Mouse (Mus musculus) intestine, embryonic 16.5 days (tissue): ENCODE measurements around the gene Elf5. TPM values are rescaled to one million over a fixed set of nuclear protein-coding genes. Genes with fewer than 3 reads are reported as not detected.

Experiments
- ATAC-seq: fragments of 200-750 bp; cut with Nextera tagmentation; 2 replicates; pipeline ENCODE4 v1.8.0; 2017; ENCODE audit warnings: moderate TSS enrichment, moderate library complexity
- H3K27ac ChIP-seq: fragments of 300-500 bp; sonication (generic); 2 replicates; pipeline ENCODE4 v1.5.1; 2014; ENCODE audit warnings: mild to moderate bottlenecking, low read length
- H3K27me3 ChIP-seq: fragments of 300-500 bp; sonication (generic); replicated peaks from 2 replicates; pipeline ENCODE4 v1.6.1; 2014; ENCODE audit warnings: low read length, control low read depth, mixed read lengths; ENCODE audit not compliant: control insufficient read depth, insufficient read depth
- H3K36me3 ChIP-seq: fragments of 300-500 bp; sonication (generic); 2 replicates; pipeline ENCODE4 v1.6.1; 2014; ENCODE audit warnings: low read length, control low read depth; ENCODE audit not compliant: control insufficient read depth, insufficient read depth
- H3K4me1 ChIP-seq: fragments of 300-500 bp; sonication (generic); 2 replicates; pipeline ENCODE4 v1.6.1; 2014; ENCODE audit warnings: low read length, control low read depth, mixed read lengths; ENCODE audit not compliant: control insufficient read depth, insufficient read depth
- H3K4me2 ChIP-seq: fragments of 300-500 bp; sonication (generic); 2 replicates; pipeline ENCODE4 v1.6.1; 2014; ENCODE audit warnings: low read depth, low read length, control low read depth
- H3K4me3 ChIP-seq: fragments of 300-500 bp; sonication (generic); 2 replicates; pipeline ENCODE4 v1.5.1; 2014; ENCODE audit warnings: mild to moderate bottlenecking, low read length
- H3K9ac ChIP-seq: fragments of 300-500 bp; sonication (generic); 2 replicates; pipeline ENCODE4 v1.6.1; 2014; ENCODE audit warnings: low read depth, low read length
- H3K9me3 ChIP-seq: fragments of 300-500 bp; sonication (generic); 2 replicates; pipeline ENCODE4 v1.6.1; 2016; ENCODE audit warnings: low read length, control low read depth; ENCODE audit not compliant: control insufficient read depth
- WGBS: fragments of 180-500 bp; shearing (Covaris S2); extraction: QIAGEN DNeasy Blood & Tissue Kit; methylation state at CpG from one replicate; pipeline ENCODE4 v1.1.7; 2014; 5-methylcytosine and 5-hydroxymethylcytosine counted together
- polyA plus RNA-seq: library from polyadenylated mRNA; unstranded; fragments of >200 nt; fragmentation: Nextera tagmentation; extraction: Ambion mirVana; gene quantifications from 2 replicates; pipeline ENCODE4 v1.2.1, GENCODE M21; 2015

Gene Elf5
- polyA plus RNA-seq, result 0.15 and 0.22 TPM in 2 replicates

DNA sequence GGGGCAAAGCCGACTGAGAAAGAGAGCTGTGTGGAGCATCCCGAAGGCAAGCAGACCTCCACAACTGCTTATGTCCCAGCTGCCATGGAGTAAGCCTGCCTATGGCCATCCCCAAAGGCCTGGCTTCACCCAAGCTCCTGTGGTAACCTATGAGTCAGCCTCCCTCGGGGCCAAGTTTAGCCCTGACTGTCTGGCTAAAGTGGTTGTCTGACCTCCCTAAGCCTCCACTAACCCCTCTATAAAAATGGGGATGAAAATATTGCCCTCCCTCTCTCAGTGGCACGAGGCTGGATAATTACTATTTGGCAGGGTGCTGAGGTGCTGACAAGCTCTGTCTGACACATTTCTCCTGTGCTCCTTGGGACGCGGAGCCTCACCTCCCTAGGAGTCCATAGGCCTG lies at the start of gene Elf5:
Elf5 (plus strand) TSS at position 341 of the 400 bp plus-strand sequence.
- 82% methylated on average over 6 of the region's 6 CpGs for WGBS
- no peak within 1 kb of the TSS for H3K4me3 ChIP-seq

DNA sequence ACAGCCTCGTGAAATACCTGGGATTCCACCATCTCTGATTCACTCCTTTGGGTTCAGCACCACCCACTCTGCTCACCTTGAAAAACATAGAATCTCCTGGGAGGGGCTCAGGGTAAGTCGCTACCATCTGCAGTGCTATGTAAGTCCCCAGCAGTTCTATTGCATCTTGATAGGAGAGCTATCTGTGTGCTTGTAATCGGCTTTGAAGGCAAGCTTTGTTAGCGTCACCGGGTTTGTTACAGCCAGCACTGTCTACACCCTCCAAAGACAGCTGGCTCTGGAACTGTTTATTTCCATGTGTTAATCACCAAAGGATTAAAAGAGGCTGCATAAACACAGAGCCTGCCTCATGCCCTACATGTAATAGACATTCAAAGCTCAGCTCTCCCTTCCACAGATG lies 38.9 kb upstream of the Elf5 start:
- Histone ChIP-seq H3K4me1 (no peaks in the 10 kb centered on the region), H3K9ac (no peak overlapping the region), H3K9me3 (no peaks in the 10 kb centered on the region), H3K27me3 (no peaks in the 10 kb centered on the region), H3K36me3 (no peaks in the 10 kb centered on the region), H3K27ac (no peak overlapping the region), H3K4me3 (no peak overlapping the region), H3K4me2 (no peak overlapping the region)
- 51% methylated on average over 5 of the region's 5 CpGs for WGBS
- no peak for ATAC-seq

More for the DNA sequence above, at the start of gene Elf5:
- Histone ChIP-seq H3K27ac (no peak within 1 kb of the TSS), H3K9ac (no peak within 1 kb of the TSS), H3K4me1 (0 out of 2 replicates have a peak, but pooled peaks cover 2% of the 10 kb centered on the region), H3K9me3 (no peaks in the 10 kb centered on the region), H3K27me3 (no peaks in the 10 kb centered on the region), H3K36me3 (no peaks in the 10 kb centered on the region), H3K4me2 (no peak within 1 kb of the TSS)
- no peak for ATAC-seq

DNA sequence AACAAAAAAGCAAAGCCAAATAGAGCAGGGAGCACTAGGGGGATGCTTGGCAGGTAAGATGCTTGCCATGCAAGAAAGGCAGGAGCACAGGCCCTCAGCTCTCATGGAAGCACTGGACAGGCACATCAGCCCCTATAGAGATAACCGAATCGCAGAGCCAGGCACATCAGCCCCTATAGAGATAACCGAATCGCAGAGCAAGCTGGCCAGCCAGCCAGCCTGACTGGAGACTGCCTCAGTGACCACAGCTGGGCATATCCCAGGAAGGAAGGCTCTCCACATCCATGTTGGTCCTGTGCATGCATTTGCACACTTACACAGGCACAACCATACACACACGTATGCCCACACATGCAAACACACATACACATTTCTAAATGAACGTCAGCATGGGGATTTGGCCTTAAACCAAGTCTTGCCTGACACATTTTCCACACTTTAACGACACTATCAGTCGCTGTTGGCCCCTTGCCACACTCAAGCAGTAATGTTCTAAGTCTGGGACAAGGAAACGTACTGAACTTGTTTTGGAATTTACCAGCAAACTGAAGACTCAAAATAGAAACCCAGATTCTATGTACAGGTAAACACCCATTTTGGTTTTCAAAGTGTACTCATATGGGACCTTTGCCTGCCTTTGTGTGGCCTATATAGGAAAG lies 31.9 kb upstream of the Elf5 start:
- Histone ChIP-seq H3K4me1 (no peaks in the 10 kb centered on the region), H3K4me2 (no peak overlapping the region), H3K27ac (no peak overlapping the region), H3K36me3 (no peaks in the 10 kb centered on the region), H3K4me3 (no peak overlapping the region), H3K9me3 (no peaks in the 10 kb centered on the region), H3K27me3 (no peaks in the 10 kb centered on the region), H3K9ac (no peak overlapping the region)
- no peak for ATAC-seq
- 72% methylated on average over 9 of the region's 9 CpGs for WGBS

- Histone ChIP-seq H3K27ac (no peak overlapping the region), H3K27me3 (no peaks in the 10 kb centered on the region), H3K9me3 (no peaks in the 10 kb centered on the region), H3K36me3 (no peaks in the 10 kb centered on the region), H3K4me2 (no peak overlapping the region), H3K4me1 (no peaks in the 10 kb centered on the region), H3K9ac (no peak overlapping the region), H3K4me3 (no peak overlapping the region)
- 62% methylated on average over 2 of the region's 2 CpGs for WGBS
- ATAC-seq, result no peak
These were observed 29.3 kb upstream of the Elf5 start for GRCm38 (mm10) chr2:103382174-103382573.

- Histone ChIP-seq H3K4me1 (no peaks in the 10 kb centered on the region), H3K36me3 (no peaks in the 10 kb centered on the region), H3K4me2 (no peak overlapping the region), H3K27me3 (no peaks in the 10 kb centered on the region), H3K4me3 (no peak overlapping the region), H3K9ac (no peak overlapping the region), H3K27ac (no peak overlapping the region), H3K9me3 (no peaks in the 10 kb centered on the region)
- no peak for ATAC-seq
- WGBS, result 79% methylated on average over 1 of the region's 1 CpGs
These were observed 23.6 kb upstream of the Elf5 start for GRCm38 (mm10) chr2:103387881-103388280.

GRCm38 (mm10) chr2:103388311-103388710 lies 23.2 kb upstream of the Elf5 start:
- H3K36me3 ChIP-seq, result no peaks in the 10 kb centered on the region
- ATAC-seq, result no peak
- no peak overlapping the region for H3K4me2 ChIP-seq
- no peak overlapping the region for H3K9ac ChIP-seq
- no peak overlapping the region for H3K27ac ChIP-seq
- H3K27me3 ChIP-seq, result no peaks in the 10 kb centered on the region
- no peaks in the 10 kb centered on the region for H3K9me3 ChIP-seq
- no peaks in the 10 kb centered on the region for H3K4me1 ChIP-seq
- WGBS, result 89% methylated on average over 1 of the region's 1 CpGs
- H3K4me3 ChIP-seq, result no peak overlapping the region

DNA sequence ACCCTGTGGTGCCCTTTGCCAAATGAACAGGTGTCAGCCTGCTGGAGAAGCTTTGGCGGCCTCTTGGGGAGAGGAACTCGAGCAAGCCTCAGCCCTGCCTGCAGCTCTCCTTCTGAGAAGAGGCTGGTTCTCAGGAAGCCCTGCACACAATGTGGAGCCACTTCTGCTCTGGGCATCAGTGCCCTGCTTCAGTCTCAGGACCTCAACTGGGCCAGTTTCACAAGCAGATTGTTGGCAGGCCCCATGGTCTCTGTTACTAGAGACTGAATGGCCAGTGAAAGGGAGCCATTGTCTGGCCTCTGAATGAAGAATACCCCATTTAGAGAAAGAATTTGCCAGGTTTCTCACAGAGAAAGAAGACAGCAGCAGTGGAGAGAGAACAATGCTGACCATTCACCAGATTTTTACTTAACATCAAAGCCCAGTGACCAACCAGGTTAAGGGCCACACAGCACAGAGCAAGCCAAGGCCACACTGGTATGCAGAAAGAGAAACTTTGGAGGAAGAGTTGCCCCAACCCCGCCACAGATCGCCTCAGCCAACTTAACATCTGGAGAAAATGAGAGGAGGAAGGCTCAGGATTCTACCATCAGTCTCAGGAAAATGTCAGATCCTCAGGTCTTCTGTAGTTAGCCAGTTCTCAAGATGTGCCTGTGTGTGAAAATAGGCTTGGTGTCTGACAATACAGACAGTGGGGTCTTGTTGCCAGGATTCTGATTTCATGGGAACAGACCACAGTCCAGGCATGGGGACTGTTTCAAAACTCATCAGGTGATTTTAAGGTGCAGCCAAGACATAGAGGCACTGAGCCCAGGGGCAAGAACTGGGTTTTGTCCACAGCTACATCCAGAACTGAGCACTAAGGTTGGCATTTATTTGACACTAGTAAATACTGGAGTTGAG lies 21.2 kb upstream of the Elf5 start:
- H3K4me2 ChIP-seq, result no peak overlapping the region
- H3K9me3 ChIP-seq, result no peaks in the 10 kb centered on the region
- H3K27ac ChIP-seq, result no peak overlapping the region
- no peaks in the 10 kb centered on the region for H3K36me3 ChIP-seq
- H3K4me3 ChIP-seq, result no peak overlapping the region
- H3K4me1 ChIP-seq, result no peaks in the 10 kb centered on the region
- no peaks in the 10 kb centered on the region for H3K27me3 ChIP-seq
- no peak; the same call in 1 of the 2 replicates for ATAC-seq
- 59% methylated on average over 4 of the region's 4 CpGs for WGBS
- no peak overlapping the region for H3K9ac ChIP-seq

DNA sequence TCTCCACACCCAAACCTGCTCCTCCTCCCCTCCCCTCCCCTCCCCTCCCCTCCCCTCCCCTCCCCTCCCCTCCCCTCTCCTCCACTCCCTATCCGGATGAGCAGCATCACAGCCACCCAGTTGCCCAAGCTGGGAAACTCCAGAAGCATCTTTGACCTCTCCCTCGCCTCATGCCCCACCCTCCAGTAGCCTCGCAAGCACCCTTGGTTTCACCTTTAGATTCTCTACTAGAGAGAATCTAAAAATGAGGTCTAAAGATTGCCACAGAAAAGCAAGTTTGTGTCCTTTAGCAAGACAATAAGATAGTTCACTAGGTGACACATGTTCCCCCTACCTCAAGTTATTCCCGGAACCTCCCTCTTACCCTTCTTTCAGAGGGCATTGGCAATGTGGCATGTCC lies 19.9 kb upstream of the Elf5 start:
- no peak for ATAC-seq
- 86% methylated on average over 3 of the region's 4 CpGs for WGBS

DNA sequence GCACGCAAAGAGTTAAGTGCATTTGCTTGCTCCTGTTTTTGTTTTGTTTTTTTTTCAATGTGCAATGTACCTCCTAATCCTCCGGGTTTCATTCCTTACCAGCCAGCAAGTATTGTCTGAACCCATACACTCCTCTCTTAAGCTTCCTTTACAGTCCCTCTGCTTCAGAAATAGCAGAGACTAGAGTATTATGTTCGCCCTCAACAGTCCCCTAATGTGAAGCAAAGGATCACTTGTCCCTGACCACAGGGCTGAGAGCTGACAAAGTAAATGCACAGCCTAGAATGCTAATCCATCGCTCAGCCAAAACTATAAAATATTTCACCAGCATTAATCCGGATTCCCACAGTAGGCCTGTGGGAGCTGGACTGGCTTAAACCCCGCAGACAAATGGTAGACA lies 13.4 kb upstream of the Elf5 start:
- H3K4me2 ChIP-seq, result no peak overlapping the region
- no peaks in the 10 kb centered on the region for H3K36me3 ChIP-seq
- no peak overlapping the region for H3K4me3 ChIP-seq
- H3K9me3 ChIP-seq, result no peaks in the 10 kb centered on the region
- no peak overlapping the region for H3K9ac ChIP-seq
- no peak for ATAC-seq
- 80% methylated on average over 6 of the region's 6 CpGs for WGBS
- H3K4me1 ChIP-seq, result no peaks in the 10 kb centered on the region
- no peaks in the 10 kb centered on the region for H3K27me3 ChIP-seq
- H3K27ac ChIP-seq, result no peak overlapping the region

More for the DNA sequence above, 19.9 kb upstream of the Elf5 start:
- Histone ChIP-seq H3K36me3 (no peaks in the 10 kb centered on the region), H3K9ac (no peak overlapping the region), H3K27ac (no peak overlapping the region), H3K4me3 (no peak overlapping the region), H3K27me3 (no peaks in the 10 kb centered on the region), H3K4me1 (no peaks in the 10 kb centered on the region), H3K9me3 (no peaks in the 10 kb centered on the region), H3K4me2 (no peak overlapping the region)
